Mouse (Mus musculus) ES-Bruce4 (cell line): Measurements from ENCODE around the gene Slc7a6. TPM values are rescaled to one million over a fixed set of nuclear protein-coding genes. Genes with fewer than 3 reads are reported as not detected.

Source experiments
- H3K27ac ChIP-seq: 2 replicates; pipeline ENCODE4 v1.5.1; 2012; ENCODE audit warnings: low read length, inconsistent platforms; ENCODE audit not compliant: insufficient read depth
- H3K27me3 ChIP-seq: 2 replicates; pipeline ENCODE4 v1.6.1; 2012; ENCODE audit warnings: mild to moderate bottlenecking, low read length, inconsistent platforms; ENCODE audit not compliant: control insufficient read depth, poor library complexity, insufficient read depth, severe bottlenecking
- H3K36me3 ChIP-seq: 2 replicates; pipeline ENCODE4 v1.6.1; 2012; ENCODE audit warnings: inconsistent platforms, mild to moderate bottlenecking, low read length, moderate library complexity; ENCODE audit not compliant: control insufficient read depth, poor library complexity, insufficient read depth, severe bottlenecking
- H3K4me1 ChIP-seq: one replicate; pipeline ENCODE4 v1.8.1; 2011; ENCODE audit warnings: low read length; ENCODE audit not compliant: control insufficient read depth, insufficient read depth
- H3K4me3 ChIP-seq: 2 replicates; pipeline ENCODE4 v1.5.1; 2011; ENCODE audit warnings: low read depth, mild to moderate bottlenecking, low read length
- H3K9ac ChIP-seq: 2 replicates; pipeline ENCODE4 v1.6.1; 2012; ENCODE audit warnings: low read depth, mild to moderate bottlenecking, inconsistent platforms; ENCODE audit not compliant: poor library complexity, severe bottlenecking
- H3K9me3 ChIP-seq: replicated peaks from 2 replicates; pipeline ENCODE4 v1.6.1; 2012; ENCODE audit warnings: mild to moderate bottlenecking, low read length, inconsistent platforms; ENCODE audit not compliant: control insufficient read depth, poor library complexity, insufficient read depth, severe bottlenecking
- CTCF ChIP-seq: IDR thresholded peaks from one replicate; pipeline ENCODE4 v1.8.1; 2011; ENCODE audit warnings: low read depth, low read length
- EP300 ChIP-seq: IDR thresholded peaks from 2 replicates; pipeline ENCODE4 v1.6.1; 2011; ENCODE audit warnings: low read depth, low read length; ENCODE audit not compliant: insufficient read depth
- POLR2A ChIP-seq: IDR thresholded peaks from one replicate; pipeline ENCODE4 v1.8.1; 2011; ENCODE audit warnings: low read length; ENCODE audit not compliant: insufficient read depth
- polyA plus RNA-seq: library from polyadenylated mRNA; stranded (reverse); fragments of >200 nt; gene quantifications from 2 replicates; pipeline ENCODE4 v1.2.4, GENCODE M21; 2011; ENCODE audit warnings: low read depth; ENCODE audit not compliant: missing spikeins, insufficient read depth, insufficient read length

Gene Slc7a6
- polyA plus RNA-seq, 1 experiment: 82.1 TPM

- TF ChIP-seq POLR2A: no peak
- TF ChIP-seq EP300: no peak
- no peak for TF ChIP-seq CTCF
- H3K4me1 ChIP-seq: no peaks in the 10 kb centered on the region
- H3K36me3 ChIP-seq: no peaks in the 10 kb centered on the region; the same call in 1 of the 2 replicates
- no peak overlapping the region for H3K27ac ChIP-seq
- H3K9ac ChIP-seq: no peak overlapping the region
- no peak overlapping the region for H3K4me3 ChIP-seq
- H3K27me3 ChIP-seq: no peaks in the 10 kb centered on the region
- H3K9me3 ChIP-seq: no peaks in the 10 kb centered on the region
These were observed 15.8 kb upstream of the Slc7a6 start for GRCm38 (mm10) chr8:106152876-106153275.

GRCm38 (mm10) chr8:106157419-106157818 is 11.2 kb upstream of the Slc7a6 start:
- Histone ChIP-seq H3K9me3 (no peaks in the 10 kb centered on the region), H3K4me1 (no peaks in the 10 kb centered on the region), H3K27ac (no peak overlapping the region), H3K9ac (no peak overlapping the region), H3K36me3 (no peaks in the 10 kb centered on the region; the same call in 1 of the 2 replicates), H3K27me3 (no peaks in the 10 kb centered on the region), H3K4me3 (no peak overlapping the region)
- TF ChIP-seq POLR2A: no peak
- no peak for TF ChIP-seq CTCF
- no peak for TF ChIP-seq EP300

GRCm38 (mm10) chr8:106158381-106158780 is 10.3 kb upstream of the Slc7a6 start:
- peaks cover 5% of the 10 kb centered on the region; the same call in 1 of the 2 replicates for H3K36me3 ChIP-seq
- TF ChIP-seq POLR2A: no peak

GRCm38 (mm10) chr8:106159876-106160275 is 8.8 kb upstream of the Slc7a6 start:
- no peaks in the 10 kb centered on the region for H3K27me3 ChIP-seq
- no peak overlapping the region for H3K9ac ChIP-seq
- no peaks in the 10 kb centered on the region for H3K4me1 ChIP-seq
- peaks cover 14% of the 10 kb centered on the region; the same call in 1 of the 2 replicates for H3K36me3 ChIP-seq
- H3K27ac ChIP-seq: no peak overlapping the region
- H3K4me3 ChIP-seq: no peak overlapping the region
- TF ChIP-seq EP300: no peak
- no peak for TF ChIP-seq CTCF
- TF ChIP-seq POLR2A: no peak
- no peaks in the 10 kb centered on the region for H3K9me3 ChIP-seq

More at GRCm38 (mm10) chr8:106158381-106158780, 10.3 kb upstream of the Slc7a6 start:
- Histone ChIP-seq H3K27me3 (no peaks in the 10 kb centered on the region), H3K9me3 (no peaks in the 10 kb centered on the region), H3K27ac (no peak overlapping the region), H3K4me1 (no peaks in the 10 kb centered on the region), H3K4me3 (no peak overlapping the region), H3K9ac (no peak overlapping the region)

- no peaks in the 10 kb centered on the region for H3K9me3 ChIP-seq
- H3K4me3 ChIP-seq: no peak overlapping the region
- no peak overlapping the region for H3K9ac ChIP-seq
- no peak overlapping the region for H3K27ac ChIP-seq
- no peaks in the 10 kb centered on the region for H3K4me1 ChIP-seq
- peaks cover 14% of the 10 kb centered on the region; the same call in 1 of the 2 replicates for H3K36me3 ChIP-seq
- TF ChIP-seq CTCF (no peak), EP300 (no peak), POLR2A (no peak)
- H3K27me3 ChIP-seq: no peaks in the 10 kb centered on the region
These were observed 5.4 kb upstream of the Slc7a6 start for GRCm38 (mm10) chr8:106163251-106163650.

- Histone ChIP-seq H3K27ac (no peak overlapping the region), H3K4me3 (no peak overlapping the region), H3K4me1 (peaks cover 2% of the 10 kb centered on the region), H3K9ac (no peak overlapping the region), H3K9me3 (no peaks in the 10 kb centered on the region), H3K36me3 (peaks cover 14% of the 10 kb centered on the region; the same call in 1 of the 2 replicates), H3K27me3 (0 out of 2 replicates have a peak, but pooled peaks cover 2% of the 10 kb centered on the region)
- TF ChIP-seq CTCF (peak; percentile 77), POLR2A (no peak)
These were observed 3.2 kb upstream of the Slc7a6 start for GRCm38 (mm10) chr8:106165460-106165859.
